Mouse (Mus musculus): ENCODE data around the gene Plekhb2. TPM values are rescaled to one million over a fixed set of nuclear protein-coding genes. Genes with fewer than 3 reads are reported as not detected.

The Plekhb2 gene
- polyA plus RNA-seq, 1 experiment from 2014 or later: 53.5 TPM

- WGBS: 2% methylated on average over 12 of the region's 12 CpGs
- Histone ChIP-seq H3K4me2 (replicated peaks; ENCODE audit: low read depth, low read length) (peak overlapping the region; percentile 91), H3K9ac (ENCODE audit: low read depth, low read length) (peak overlapping the region; percentile 80), H3K9me3 (ENCODE audit: control insufficient read depth, low read length) (no peaks in the 10 kb centered on the region), H3K27ac (ENCODE audit: low read depth, low read length) (peak overlapping the region; percentile 88), H3K27me3 (ENCODE audit: control insufficient read depth, insufficient read depth, low read length) (no peaks in the 10 kb centered on the region), H3K4me3 (ENCODE audit: low read depth, low read length) (peak overlapping the region; percentile 81), H3K4me1 (replicated peaks; ENCODE audit: control insufficient read depth, insufficient read depth, low read length) (no peaks in the 10 kb centered on the region), H3K36me3 (ENCODE audit: control insufficient read depth, insufficient read depth, low read length) (no peaks in the 10 kb centered on the region)
- peak; percentile 35 for DNase-seq (ENCODE audit: low spot score)
- ATAC-seq (ENCODE audit: low FRiP score): no peak
These were observed 7.9 kb upstream of the Plekhb2 start for GRCm38 (mm10) chr1:34841709-34842388.

GRCm38 (mm10) chr1:34842389-34842861 lies 7.4 kb upstream of the Plekhb2 start:
- 2% methylated on average over 13 of the region's 51 CpGs for WGBS
- Histone ChIP-seq H3K36me3 (ENCODE audit: control insufficient read depth, insufficient read depth, low read length) (no peaks in the 10 kb centered on the region), H3K4me1 (replicated peaks; ENCODE audit: control insufficient read depth, insufficient read depth, low read length) (no peaks in the 10 kb centered on the region), H3K27me3 (ENCODE audit: control insufficient read depth, insufficient read depth, low read length) (no peaks in the 10 kb centered on the region), H3K9ac (ENCODE audit: low read depth, low read length) (peak overlapping the region; percentile 80), H3K4me3 (ENCODE audit: low read depth, low read length) (peak overlapping the region; percentile 81), H3K27ac (ENCODE audit: low read depth, low read length) (peak overlapping the region; percentile 88), H3K4me2 (replicated peaks; ENCODE audit: low read depth, low read length) (peak overlapping the region; percentile 91), H3K9me3 (ENCODE audit: control insufficient read depth, low read length) (no peaks in the 10 kb centered on the region)
- peak; percentile 92 for ATAC-seq (ENCODE audit: low FRiP score)
- DNase-seq (ENCODE audit: low spot score): peak; percentile 83

- Histone ChIP-seq H3K4me1 (replicated peaks; ENCODE audit: control insufficient read depth, insufficient read depth, low read length) (no peaks in the 10 kb centered on the region), H3K9ac (ENCODE audit: low read depth, low read length) (peak within 1 kb of the TSS; percentile 80), H3K4me2 (replicated peaks; ENCODE audit: low read depth, low read length) (peak within 1 kb of the TSS; percentile 91), H3K27ac (ENCODE audit: low read depth, low read length) (peak within 1 kb of the TSS; percentile 88), H3K36me3 (ENCODE audit: control insufficient read depth, insufficient read depth, low read length) (no peaks in the 10 kb centered on the region), H3K9me3 (ENCODE audit: control insufficient read depth, low read length) (no peaks in the 10 kb centered on the region), H3K27me3 (ENCODE audit: control insufficient read depth, insufficient read depth, low read length) (no peaks in the 10 kb centered on the region), H3K4me3 (ENCODE audit: low read depth, low read length) (peak within 1 kb of the TSS; percentile 81)
- peak; percentile 89 for ATAC-seq (ENCODE audit: low FRiP score)
- DNase-seq (ENCODE audit: low spot score): peak; percentile 97
- 4% methylated on average over 44 of the region's 59 CpGs for WGBS
These were observed 6.7 kb upstream of the Plekhb2 start, which contains the start of gene Fam168b for GRCm38 (mm10) chr1:34842887-34843618. Gene Fam168b, minus strand, starts transcription at chr1:34843065.

- ATAC-seq (ENCODE audit: low FRiP score): no peak
- no peak overlapping the region for H3K4me3 ChIP-seq (ENCODE audit: low read depth, low read length)
- no peaks in the 10 kb centered on the region for H3K27me3 ChIP-seq (ENCODE audit: control insufficient read depth, insufficient read depth, low read length)
- no peaks in the 10 kb centered on the region for H3K36me3 ChIP-seq (ENCODE audit: control insufficient read depth, insufficient read depth, low read length)
- H3K4me2 ChIP-seq (replicated peaks; ENCODE audit: low read depth, low read length): no peak overlapping the region
- H3K27ac ChIP-seq (ENCODE audit: low read depth, low read length): no peak overlapping the region
- H3K4me1 ChIP-seq (replicated peaks; ENCODE audit: control insufficient read depth, insufficient read depth, low read length): no peaks in the 10 kb centered on the region
- no peak for DNase-seq (ENCODE audit: low spot score)
- WGBS: 74% methylated on average over 3 of the region's 3 CpGs
- H3K9ac ChIP-seq (ENCODE audit: low read depth, low read length): no peak overlapping the region
- H3K9me3 ChIP-seq (ENCODE audit: control insufficient read depth, low read length): no peaks in the 10 kb centered on the region
These were observed 2.7 kb upstream of the Plekhb2 start for GRCm38 (mm10) chr1:34847070-34847469.

GRCm38 (mm10) chr1:34850343-34851136 lies 764 bp downstream of the Plekhb2 start:
- ATAC-seq (ENCODE audit: low FRiP score) (peak; percentile 79), DNase-seq (ENCODE audit: low spot score) (no peak)
- Histone ChIP-seq H3K4me2 (replicated peaks; ENCODE audit: low read depth, low read length) (peak overlapping the region; percentile 69), H3K27ac (ENCODE audit: low read depth, low read length) (no peak overlapping the region), H3K4me3 (ENCODE audit: low read depth, low read length) (peak overlapping the region; percentile 74), H3K9ac (ENCODE audit: low read depth, low read length) (peak overlapping the region; percentile 84; the same call in 1 of the 2 replicates), H3K9me3 (ENCODE audit: control insufficient read depth, low read length) (no peaks in the 10 kb centered on the region), H3K36me3 (ENCODE audit: control insufficient read depth, insufficient read depth, low read length) (no peaks in the 10 kb centered on the region), H3K27me3 (ENCODE audit: control insufficient read depth, insufficient read depth, low read length) (no peaks in the 10 kb centered on the region), H3K4me1 (replicated peaks; ENCODE audit: control insufficient read depth, insufficient read depth, low read length) (no peaks in the 10 kb centered on the region)
- WGBS: 48% methylated on average over 11 of the region's 11 CpGs

GRCm38 (mm10) chr1:34851562-34851961 lies 1.8 kb downstream of the Plekhb2 start:
- no peak overlapping the region for H3K27ac ChIP-seq (ENCODE audit: low read depth, low read length)
- no peak for DNase-seq (ENCODE audit: low spot score)
- H3K36me3 ChIP-seq (ENCODE audit: control insufficient read depth, insufficient read depth, low read length): no peaks in the 10 kb centered on the region
- no peak for ATAC-seq (ENCODE audit: low FRiP score)
- H3K4me1 ChIP-seq (replicated peaks; ENCODE audit: control insufficient read depth, insufficient read depth, low read length): no peaks in the 10 kb centered on the region
- H3K27me3 ChIP-seq (ENCODE audit: control insufficient read depth, insufficient read depth, low read length): no peaks in the 10 kb centered on the region
- no peak overlapping the region for H3K9ac ChIP-seq (ENCODE audit: low read depth, low read length)
- WGBS: 76% methylated on average over 6 of the region's 6 CpGs
- H3K4me3 ChIP-seq (ENCODE audit: low read depth, low read length): no peak overlapping the region
- no peaks in the 10 kb centered on the region for H3K9me3 ChIP-seq (ENCODE audit: control insufficient read depth, low read length)
- H3K4me2 ChIP-seq (replicated peaks; ENCODE audit: low read depth, low read length): no peak overlapping the region

- Histone ChIP-seq H3K4me1 (replicated peaks; ENCODE audit: control insufficient read depth, insufficient read depth, low read length) (no peaks in the 10 kb centered on the region), H3K4me2 (replicated peaks; ENCODE audit: low read depth, low read length) (no peak overlapping the region), H3K27me3 (ENCODE audit: control insufficient read depth, insufficient read depth, low read length) (no peaks in the 10 kb centered on the region), H3K9ac (ENCODE audit: low read depth, low read length) (no peak overlapping the region), H3K36me3 (ENCODE audit: control insufficient read depth, insufficient read depth, low read length) (no peaks in the 10 kb centered on the region), H3K4me3 (ENCODE audit: low read depth, low read length) (no peak overlapping the region), H3K27ac (ENCODE audit: low read depth, low read length) (no peak overlapping the region), H3K9me3 (ENCODE audit: control insufficient read depth, low read length) (no peaks in the 10 kb centered on the region)
- 87% methylated on average over 11 of the region's 11 CpGs for WGBS
- DNase-seq (ENCODE audit: low spot score) (no peak), ATAC-seq (ENCODE audit: low FRiP score) (no peak)
These were observed 2.5 kb downstream of the Plekhb2 start for GRCm38 (mm10) chr1:34852116-34852878.

- Histone ChIP-seq H3K9ac (ENCODE audit: low read depth, low read length) (no peak overlapping the region), H3K4me3 (ENCODE audit: low read depth, low read length) (no peak overlapping the region), H3K27ac (ENCODE audit: low read depth, low read length) (no peak overlapping the region), H3K9me3 (ENCODE audit: control insufficient read depth, low read length) (no peaks in the 10 kb centered on the region), H3K27me3 (ENCODE audit: control insufficient read depth, insufficient read depth, low read length) (no peaks in the 10 kb centered on the region), H3K4me2 (replicated peaks; ENCODE audit: low read depth, low read length) (no peak overlapping the region), H3K4me1 (replicated peaks; ENCODE audit: control insufficient read depth, insufficient read depth, low read length) (no peaks in the 10 kb centered on the region), H3K36me3 (ENCODE audit: control insufficient read depth, insufficient read depth, low read length) (no peaks in the 10 kb centered on the region)
- ATAC-seq (ENCODE audit: low FRiP score) (no peak), DNase-seq (ENCODE audit: low spot score) (no peak)
- WGBS: 85% methylated on average over 2 of the region's 2 CpGs
These were observed 4.0 kb downstream of the Plekhb2 start for GRCm38 (mm10) chr1:34853786-34854185.

All from hindbrain, embryonic 11.5 days (tissue).